Mouse (Mus musculus) kidney, adult 2 months (tissue): ENCODE results near the gene Rhox10. TPM values are rescaled to one million over a fixed set of nuclear protein-coding genes. Genes with fewer than 3 reads are reported as not detected.
"Not testable (repeated sequence)": the region's sequence is repeated elsewhere in the genome, so short reads cannot be mapped to it uniquely, and the experiment has no call there.

Experiments used
- DNase-seq: peaks from one replicate; pipeline ENCODE4 v3.0.0; 2021
- H3K27ac ChIP-seq: fragments of 200-500 bp; 2 replicates; pipeline ENCODE4 v1.5.1; 2012; ENCODE audit warnings: low read depth, low read length, control low read depth, inconsistent platforms; ENCODE audit not compliant: insufficient read depth
- H3K27me3 ChIP-seq: fragments of 200-500 bp; replicated peaks from 2 replicates; pipeline ENCODE4 v1.6.1; 2012; ENCODE audit warnings: mild to moderate bottlenecking, moderate library complexity, low read length, inconsistent platforms; ENCODE audit not compliant: control insufficient read depth, insufficient read depth
- H3K36me3 ChIP-seq: fragments of 200-500 bp; 2 replicates; pipeline ENCODE4 v1.6.1; 2012; ENCODE audit warnings: mild to moderate bottlenecking, moderate library complexity, low read length, inconsistent platforms; ENCODE audit not compliant: control insufficient read depth, insufficient read depth
- H3K4me1 ChIP-seq: fragments of 200-500 bp; 2 replicates; pipeline ENCODE4 v1.6.1; 2011; ENCODE audit warnings: low read length; ENCODE audit not compliant: control insufficient read depth, insufficient read depth
- H3K4me3 ChIP-seq: fragments of 200-500 bp; 2 replicates; pipeline ENCODE4 v1.5.1; 2011; ENCODE audit warnings: mild to moderate bottlenecking, low read depth, low read length, control low read depth; ENCODE audit not compliant: insufficient read depth
- CTCF ChIP-seq: fragments of 200-500 bp; conservative IDR thresholded peaks from 2 replicates; pipeline ENCODE4 v1.5.1; 2011; ENCODE audit warnings: low read depth, mild to moderate bottlenecking, control low read depth, low read length, moderate library complexity, mixed read lengths; ENCODE audit not compliant: insufficient read depth, insufficient read length
- POLR2A ChIP-seq: fragments of 200-500 bp; IDR thresholded peaks from one replicate; pipeline ENCODE4 v1.6.1; 2011; ENCODE audit warnings: low read depth, low read length, control low read depth
- WGBS: fragments of 180-500 bp; shearing (Covaris S2); methylation state at CpG from one replicate; pipeline ENCODE4 v1.1.7; 2018; 5-methylcytosine and 5-hydroxymethylcytosine counted together
- polyA plus RNA-seq: library from polyadenylated mRNA; depleted of rRNA; stranded (reverse); fragments of >200 nt; gene quantifications from 2 replicates; pipeline ENCODE4 v1.2.3, GENCODE M21; 2012; rRNA removed

The Rhox10 gene
- polyA plus RNA-seq, result not detected in 2 replicates

- WGBS, result 84% methylated on average over 11 of the region's 11 CpGs
- Histone ChIP-seq H3K27ac (no peak within 1 kb of the TSS), H3K4me1 (no peaks in the 10 kb centered on the region), H3K4me3 (no peak within 1 kb of the TSS), H3K36me3 (no peaks in the 10 kb centered on the region), H3K27me3 (no peaks in the 10 kb centered on the region)
- no peak for DNase-seq
- TF ChIP-seq CTCF (no peak), POLR2A (no peak)
Measured at GRCm38 (mm10) chrX:38066175-38066574, at the start of gene Rhox10. Gene Rhox10, plus strand, starts transcription at chrX:38066475.

DNA sequence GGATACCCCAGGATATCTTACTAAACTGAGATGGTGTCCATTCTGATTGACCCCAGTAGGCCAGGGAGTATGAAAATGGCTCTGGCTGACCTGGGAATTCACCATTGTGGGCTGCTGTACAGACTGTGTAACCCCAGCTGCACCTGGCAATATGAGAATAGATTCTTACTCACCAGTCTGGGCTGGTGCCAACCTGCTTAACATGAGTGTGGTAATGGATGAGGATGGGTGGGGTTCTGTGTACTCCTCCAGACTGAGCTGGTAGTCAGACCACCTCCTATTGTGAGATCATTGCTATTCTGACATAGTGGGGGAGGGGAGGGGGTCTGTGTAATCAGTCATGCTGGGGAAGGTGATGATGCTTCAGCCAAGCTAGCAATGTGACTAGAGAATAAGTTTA lies 47.7 kb upstream of the Rhox10 start, which contains the start of gene Btg1-ps1:
Gene Btg1-ps1, minus strand, starts transcription at position 219 of the 400 bp plus-strand sequence.
- DNase-seq, H3K4me1 ChIP-seq, H3K4me3 ChIP-seq, H3K27me3 ChIP-seq, H3K27ac ChIP-seq, H3K36me3 ChIP-seq: not testable (repeated sequence)

- no peak for DNase-seq
- H3K27ac ChIP-seq, result no peak overlapping the region
- no peaks in the 10 kb centered on the region for H3K36me3 ChIP-seq
- no peak overlapping the region for H3K4me3 ChIP-seq
- no peaks in the 10 kb centered on the region for H3K27me3 ChIP-seq
- 53% methylated on average over 2 of the region's 2 CpGs for WGBS
- no peak for TF ChIP-seq POLR2A
- TF ChIP-seq CTCF, result no peak
- H3K4me1 ChIP-seq, result no peaks in the 10 kb centered on the region
Measured at GRCm38 (mm10) chrX:38033841-38034240, 32.4 kb upstream of the Rhox10 start.

- H3K36me3 ChIP-seq, result no peaks in the 10 kb centered on the region
- H3K27ac ChIP-seq, result no peak overlapping the region
- over 99% methylated on average over 5 of the region's 5 CpGs for WGBS
- no peak for DNase-seq
- TF ChIP-seq POLR2A (no peak), CTCF (no peak)
- no peaks in the 10 kb centered on the region for H3K4me1 ChIP-seq
- H3K4me3 ChIP-seq, result no peak overlapping the region
- H3K27me3 ChIP-seq, result no peaks in the 10 kb centered on the region
Measured at GRCm38 (mm10) chrX:38039666-38040065, 26.6 kb upstream of the Rhox10 start.

- H3K27me3 ChIP-seq, H3K27ac ChIP-seq, H3K36me3 ChIP-seq, DNase-seq, H3K4me1 ChIP-seq, H3K4me3 ChIP-seq: not testable (repeated sequence)
Measured at GRCm38 (mm10) chrX:38043014-38043413, 23.3 kb upstream of the Rhox10 start, which contains the start of gene Btg1-ps2. Gene Btg1-ps2, minus strand, starts transcription at chrX:38043114.

DNA sequence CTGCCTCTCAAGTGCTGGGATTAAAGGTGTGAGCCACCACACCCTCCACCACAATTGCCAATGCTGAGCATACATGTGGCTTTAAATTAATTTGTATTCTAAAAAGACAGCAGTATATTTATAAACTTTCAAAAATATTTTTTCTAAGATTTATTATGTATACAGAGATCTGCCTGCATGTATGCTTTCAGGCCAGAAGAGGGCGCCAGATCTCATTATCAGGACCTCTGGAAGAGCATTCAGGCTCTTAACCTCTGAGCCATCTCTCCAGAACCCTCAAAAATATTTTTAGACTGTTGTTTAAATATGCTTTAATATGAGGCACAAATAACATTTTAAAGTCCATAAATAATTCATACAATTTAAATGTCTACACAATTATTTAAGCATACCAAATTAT lies 4.7 kb upstream of the Rhox10 start:
- 0 out of 2 replicates have a peak, but pooled peaks have one; percentile 22 for TF ChIP-seq CTCF
- no peak for TF ChIP-seq POLR2A
- no peak overlapping the region for H3K4me3 ChIP-seq
- H3K27me3 ChIP-seq, result no peaks in the 10 kb centered on the region
- H3K36me3 ChIP-seq, result no peaks in the 10 kb centered on the region
- H3K27ac ChIP-seq, result no peak overlapping the region
- no peak for DNase-seq
- H3K4me1 ChIP-seq, result no peaks in the 10 kb centered on the region
- WGBS, result 0% methylated on average over 1 of the region's 1 CpGs

- Histone ChIP-seq H3K4me3 (no peak overlapping the region), H3K36me3 (no peaks in the 10 kb centered on the region), H3K27me3 (no peaks in the 10 kb centered on the region), H3K27ac (no peak overlapping the region), H3K4me1 (no peaks in the 10 kb centered on the region)
- TF ChIP-seq POLR2A, result no peak
- TF ChIP-seq CTCF, result peak; percentile 75
- 7% methylated on average over 12 of the region's 12 CpGs for WGBS
- DNase-seq, result peak; percentile 37
Measured at GRCm38 (mm10) chrX:38084226-38084625, 18.0 kb downstream of the Rhox10 start.

DNA sequence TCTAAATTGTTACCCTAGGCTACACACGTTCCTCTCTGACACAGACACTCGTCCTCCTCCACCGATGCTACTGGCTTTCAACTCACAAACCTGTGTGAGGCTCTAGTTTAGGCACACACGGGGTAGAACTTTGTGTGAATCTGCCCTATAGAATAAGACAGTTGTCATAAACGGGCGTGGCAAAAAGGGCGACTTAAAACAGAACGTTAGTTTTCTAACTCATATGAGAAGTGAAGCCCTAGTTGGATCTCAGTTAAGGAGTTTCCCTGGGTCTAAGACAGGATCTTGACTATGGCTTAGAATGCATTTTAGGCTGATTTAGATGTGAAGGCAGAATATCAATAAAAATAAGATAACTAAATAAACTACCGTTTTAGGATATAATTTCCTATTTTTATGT lies 18.8 kb downstream of the Rhox10 start, which contains the start of gene Rhox11:
Gene Rhox11, minus strand, starts transcription at position 101 of the 400 bp plus-strand sequence.
- H3K36me3 ChIP-seq, result no peaks in the 10 kb centered on the region
- H3K27me3 ChIP-seq, result no peaks in the 10 kb centered on the region
- DNase-seq, result no peak
- TF ChIP-seq CTCF (no peak), POLR2A (no peak)
- H3K27ac ChIP-seq, result no peak within 1 kb of the TSS
- no peak within 1 kb of the TSS for H3K4me3 ChIP-seq
- WGBS, result 89% methylated on average over 9 of the region's 9 CpGs
- no peaks in the 10 kb centered on the region for H3K4me1 ChIP-seq
